Mouse (Mus musculus) MEL (cell line): ENCODE data around the gene Atp6v0a2. TPM values are rescaled to one million over a fixed set of nuclear protein-coding genes. Genes with fewer than 3 reads are reported as not detected.

Experiments used
- DNase-seq: peaks from one replicate; pipeline ENCODE4 v3.0.0; 2011; ENCODE audit warnings: low read depth, low spot score
- H3K27ac ChIP-seq: 2 replicates; pipeline ENCODE4 v1.5.1; 2012; ENCODE audit warnings: low read depth, mild to moderate bottlenecking, control low read depth, low read length, moderate library complexity; ENCODE audit not compliant: control insufficient read depth
- H3K27me3 ChIP-seq, 2 experiments: fragments of 150-350 bp in 1 of 2; sonication (generic) in 1 of 2; 2 replicates each; pipeline ENCODE4 v1.6.1; 2012; ENCODE audit warnings: low read length in 2 of 2, mild to moderate bottlenecking in 2 of 2, improper control_type of control experiment in 1 of 2, moderate library complexity in 1 of 2; ENCODE audit not compliant: insufficient read depth in 2 of 2, control insufficient read depth in 1 of 2
- H3K36me3 ChIP-seq, 2 experiments: 2 replicates each; pipeline ENCODE4 v1.6.1; 2012 to 2014; ENCODE audit warnings: low read length in 2 of 2, improper control_type of control experiment in 1 of 2, inconsistent platforms in 1 of 2, mild to moderate bottlenecking in 1 of 2; ENCODE audit not compliant: insufficient read depth in 2 of 2, control insufficient read depth in 1 of 2
- H3K4me1 ChIP-seq, 2 experiments: fragments of 150-350 bp in 1 of 2; sonication (generic) in 1 of 2; 2 replicates each; pipeline ENCODE4 v1.6.1; 2012; ENCODE audit warnings: low read length in 2 of 2, improper control_type of control experiment in 1 of 2, mild to moderate bottlenecking in 1 of 2; ENCODE audit not compliant: insufficient read depth in 2 of 2, control insufficient read depth in 1 of 2
- H3K4me3 ChIP-seq, 2 experiments: fragments of 150-350 bp in 1 of 2; sonication (generic) in 1 of 2; 2 replicates each; pipeline ENCODE4 v1.5.1; 2012; ENCODE audit warnings: low read depth in 2 of 2, low read length in 2 of 2, mild to moderate bottlenecking in 2 of 2, moderate library complexity in 2 of 2, control low read depth in 1 of 2, improper control_type of control experiment in 1 of 2; ENCODE audit not compliant: control insufficient read depth in 1 of 2, insufficient read depth in 1 of 2
- H3K79me2 ChIP-seq: 2 replicates; pipeline ENCODE4 v1.6.1; 2012; ENCODE audit warnings: mild to moderate bottlenecking, low read length, moderate library complexity; ENCODE audit not compliant: control insufficient read depth, poor library complexity, insufficient read depth
- H3K9ac ChIP-seq: 2 replicates; pipeline ENCODE4 v1.6.1; 2012; ENCODE audit warnings: low read depth, mild to moderate bottlenecking, control low read depth, low read length, moderate library complexity; ENCODE audit not compliant: control insufficient read depth, poor library complexity, severe bottlenecking
- H3K9me3 ChIP-seq: fragments of 150-350 bp; sonication (generic); replicated peaks from 2 replicates; pipeline ENCODE4 v1.6.1; 2012; ENCODE audit warnings: mild to moderate bottlenecking, low read length, improper control_type of control experiment, moderate library complexity; ENCODE audit not compliant: insufficient read depth
- BHLHE40 ChIP-seq: IDR thresholded peaks from 2 replicates; pipeline ENCODE4 v1.6.1; 2012; ENCODE audit warnings: low read depth, mild to moderate bottlenecking, inconsistent platforms, low read length, improper control_type of control experiment, borderline replicate concordance
- CHD1 ChIP-seq: IDR thresholded peaks from 2 replicates; pipeline ENCODE4 v1.6.1; 2012; ENCODE audit warnings: low read depth, mild to moderate bottlenecking, inconsistent platforms, low read length, improper control_type of control experiment
- CTCF ChIP-seq, 3 experiments: IDR thresholded peaks in 2 of 3; conservative IDR thresholded peaks in 1 of 3; 2 replicates each; pipeline ENCODE4 v1.5.1; 2011 to 2012; ENCODE audit warnings: low read length in 3 of 3, low read depth in 2 of 3, mild to moderate bottlenecking in 2 of 3, improper control_type of control experiment in 1 of 3, inconsistent platforms in 1 of 3, mixed read lengths in 1 of 3, moderate library complexity in 1 of 3; ENCODE audit not compliant: control insufficient read depth in 1 of 3, insufficient read depth in 1 of 3, poor library complexity in 1 of 3, severe bottlenecking in 1 of 3
- EP300 ChIP-seq, 2 experiments: IDR thresholded peaks; 2 replicates each; pipeline ENCODE4 v1.6.1; 2011; ENCODE audit warnings: improper control_type of control experiment in 2 of 2, low read length in 2 of 2, low read depth in 1 of 2, mild to moderate bottlenecking in 1 of 2
- POLR2AphosphoS2 ChIP-seq: IDR thresholded peaks from 2 replicates; pipeline ENCODE4 v1.6.1; 2011; ENCODE audit warnings: low read length, improper control_type of control experiment
- POLR2AphosphoS5 ChIP-seq: IDR thresholded peaks from 2 replicates; pipeline ENCODE4 v1.6.1; 2012; ENCODE audit warnings: low read depth, borderline replicate concordance, mild to moderate bottlenecking, inconsistent platforms, low read length, moderate library complexity, mixed read lengths
- RAD21 ChIP-seq: IDR thresholded peaks from 2 replicates; pipeline ENCODE4 v1.6.1; 2011; ENCODE audit warnings: mild to moderate bottlenecking, low read depth, low read length, improper control_type of control experiment
- SIN3A ChIP-seq: IDR thresholded peaks from 2 replicates; pipeline ENCODE4 v1.6.1; 2012; ENCODE audit warnings: low read length, improper control_type of control experiment, inconsistent platforms
- SMC3 ChIP-seq: IDR thresholded peaks from 2 replicates; pipeline ENCODE4 v1.6.1; 2011; ENCODE audit warnings: low read depth, low read length, improper control_type of control experiment
- TCF12 ChIP-seq: IDR thresholded peaks from 2 replicates; pipeline ENCODE4 v1.6.1; 2014; ENCODE audit warnings: low read depth, mild to moderate bottlenecking, inconsistent platforms, low read length, improper control_type of control experiment, moderate library complexity
- USF1 ChIP-seq: IDR thresholded peaks from 2 replicates; pipeline ENCODE4 v1.6.1; 2014; ENCODE audit warnings: low read depth, mild to moderate bottlenecking, inconsistent platforms, low read length, improper control_type of control experiment, moderate library complexity
- ZNF384 ChIP-seq: IDR thresholded peaks from 2 replicates; pipeline ENCODE4 v1.6.1; 2012; ENCODE audit warnings: low read depth, mild to moderate bottlenecking, inconsistent platforms, low read length, improper control_type of control experiment
- polyA plus RNA-seq, 2 experiments: library from polyadenylated mRNA; stranded (reverse) in 1 of 2; unstranded in 1 of 2; fragments of >175 nt in 1 of 2; fragments of >200 nt in 1 of 2; gene quantifications; 2 replicates each; pipeline versions ENCODE4 v1.2.1 to v1.2.4; 2012; ENCODE audit warnings: low replicate concordance in 2 of 2, low read depth in 1 of 2; ENCODE audit not compliant: insufficient read length in 2 of 2, insufficient read depth in 1 of 2, missing spikeins in 1 of 2
- total RNA-seq: library from RNA; depleted of rRNA; stranded (reverse); fragments of 300-350 nt; gene quantifications from 2 replicates; pipeline ENCODE4 v1.2.3, GENCODE M21; 2012

The Atp6v0a2 gene
- total and polyA plus RNA-seq, 3 experiments: 30.0 to 31.0 TPM; not detected in 1

DNA sequence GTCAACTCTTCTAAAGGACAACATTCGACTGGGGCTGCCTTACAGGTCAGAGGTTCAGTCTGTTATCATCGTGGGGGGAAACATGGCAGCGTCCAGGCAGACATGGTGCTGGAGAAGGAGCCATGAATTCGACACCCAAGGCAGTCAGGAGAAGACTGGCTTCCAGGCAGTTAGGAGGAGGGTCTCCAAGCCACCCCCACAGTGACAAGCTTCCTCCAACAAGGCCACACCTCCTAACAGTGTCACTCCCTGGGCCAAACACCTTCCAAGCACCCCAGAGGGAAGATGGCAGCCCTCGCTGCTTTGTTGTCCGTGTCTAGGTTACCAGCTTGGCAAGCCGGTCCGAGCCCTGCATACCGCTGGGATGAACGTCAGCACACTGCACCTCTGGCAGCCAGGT is 9.7 kb upstream of the Atp6v0a2 start:
- no peak for DNase-seq
- H3K9me3 ChIP-seq: no peaks in the 10 kb centered on the region
- H3K27ac ChIP-seq: no peak overlapping the region
- no peak overlapping the region for H3K9ac ChIP-seq
- H3K36me3 ChIP-seq: no peaks in the 10 kb centered on the region
- H3K27me3 ChIP-seq: no peaks in the 10 kb centered on the region
- H3K79me2 ChIP-seq: no peaks in the 10 kb centered on the region
- H3K4me1 ChIP-seq: no peaks in the 10 kb centered on the region
- TF ChIP-seq CTCF (IDR thresholded peaks at IDR 0.05 in 2 of 3, conservative IDR thresholded peaks at IDR 0.05 in 1 of 3; ENCODE audit: control insufficient read depth in 1 of 3, insufficient read depth in 1 of 3, low read depth in 2 of 3, low read length in 3 of 3, poor library complexity in 1 of 3, severe bottlenecking in 1 of 3): no peak
- no peak for TF ChIP-seq BHLHE40
- no peak overlapping the region for H3K4me3 ChIP-seq

DNA sequence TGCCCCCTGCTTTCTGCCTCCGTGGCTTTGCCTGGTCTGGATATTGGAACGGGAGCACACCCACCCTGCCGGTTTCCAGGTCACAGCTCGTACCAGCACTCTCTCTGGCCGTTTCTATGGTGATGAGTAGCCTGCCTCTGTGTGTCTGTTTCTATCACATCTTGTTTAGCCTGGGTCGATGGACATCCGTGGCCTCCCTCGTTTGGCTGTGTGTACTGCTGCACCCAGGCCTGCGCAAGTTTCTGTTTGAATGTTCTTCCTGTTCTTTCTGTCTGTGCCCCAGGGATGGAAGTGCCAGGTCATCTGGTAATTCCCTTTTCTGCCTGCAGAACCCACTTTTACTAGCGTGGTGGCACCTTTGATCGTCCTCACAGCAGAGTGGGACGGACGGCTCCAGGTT is 7.0 kb upstream of the Atp6v0a2 start:
- H3K4me1 ChIP-seq: no peaks in the 10 kb centered on the region
- H3K9ac ChIP-seq: no peak overlapping the region
- no peaks in the 10 kb centered on the region for H3K27me3 ChIP-seq
- TF ChIP-seq POLR2AphosphoS5: no peak
- no peak for TF ChIP-seq CHD1
- no peak for TF ChIP-seq POLR2AphosphoS2
- TF ChIP-seq RAD21: no peak
- TF ChIP-seq EP300 (IDR thresholded peaks at IDR 0.05; ENCODE audit: low read depth in 1 of 2, low read length in 2 of 2): no peak
- no peak for TF ChIP-seq ZNF384
- TF ChIP-seq SIN3A: no peak
- TF ChIP-seq USF1: no peak
- H3K27ac ChIP-seq: no peak overlapping the region
- no peaks in the 10 kb centered on the region for H3K36me3 ChIP-seq
- H3K4me3 ChIP-seq: no peak overlapping the region
- no peaks in the 10 kb centered on the region for H3K9me3 ChIP-seq
- H3K79me2 ChIP-seq: no peaks in the 10 kb centered on the region
- no peak for DNase-seq

DNA sequence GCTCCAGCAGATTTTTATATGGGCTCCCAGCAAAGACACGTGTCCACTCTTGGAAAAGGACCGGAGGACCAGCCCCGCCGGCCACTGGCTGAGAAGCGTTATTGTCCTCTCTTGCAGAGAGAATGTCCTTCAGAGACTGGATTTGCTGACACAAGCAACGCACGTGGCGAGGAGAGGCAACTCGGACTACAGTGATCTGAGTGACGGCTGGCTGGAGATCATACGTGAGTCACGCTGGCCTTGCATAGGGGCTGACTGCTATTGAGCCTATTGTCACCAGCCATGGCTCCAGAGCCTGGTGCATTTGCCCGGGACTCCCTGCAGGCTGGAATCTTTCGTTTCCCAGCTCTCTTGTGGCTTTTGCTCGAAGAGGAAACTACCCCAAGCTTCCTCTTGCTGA is 5.5 kb upstream of the Atp6v0a2 start:
- no peak for DNase-seq
- Histone ChIP-seq H3K4me3 (no peak overlapping the region), H3K27ac (no peak overlapping the region), H3K36me3 (peaks cover 0 to under 1% of the 10 kb centered on the region in 2 experiments; a peak in 2 of 4 replicates), H3K27me3 (no peaks in the 10 kb centered on the region), H3K79me2 (no peaks in the 10 kb centered on the region), H3K4me1 (peaks cover 0 to under 1% of the 10 kb centered on the region in 2 experiments; a peak in 1 of 4 replicates), H3K9me3 (no peaks in the 10 kb centered on the region), H3K9ac (no peak overlapping the region)
- no peak for TF ChIP-seq TCF12
- no peak for TF ChIP-seq SMC3
